Mouse (Mus musculus): Measurements from ENCODE around the gene Pip4k2c. TPM values are rescaled to one million over a fixed set of nuclear protein-coding genes. Genes with fewer than 3 reads are reported as not detected.

Pip4k2c gene
- polyA plus RNA-seq, 1 experiment: 36.7 TPM

DNA sequence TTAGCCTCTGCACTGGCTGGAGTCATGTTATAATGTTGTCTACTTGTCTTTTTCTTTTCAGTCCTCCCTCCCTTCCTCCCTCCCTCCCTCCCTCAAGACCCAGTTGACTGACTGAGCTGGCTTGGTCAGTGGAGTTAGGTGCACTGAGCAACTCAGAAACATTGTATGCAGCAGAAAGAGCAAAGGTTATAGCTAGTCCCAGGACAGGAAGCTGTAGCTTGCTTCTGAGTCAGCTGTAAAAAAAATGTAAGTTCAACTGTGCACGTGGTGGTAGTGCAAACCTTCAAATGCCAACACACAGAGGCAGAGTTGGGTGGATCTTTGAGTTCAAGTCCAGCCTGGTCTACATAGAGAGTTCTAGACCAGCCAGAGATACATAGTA lies 3.0 kb upstream of the Pip4k2c start:
- Histone ChIP-seq H3K4me3 (ENCODE audit: low read depth, low read length) (no peak overlapping the region), H3K4me1 (ENCODE audit: control insufficient read depth, insufficient read depth, low read length) (peaks cover 6% of the 10 kb centered on the region), H3K9me3 (replicated peaks; ENCODE audit: control insufficient read depth, insufficient read depth, low read length, poor library complexity, severe bottlenecking) (no peaks in the 10 kb centered on the region), H3K9ac (ENCODE audit: low read depth, poor library complexity, severe bottlenecking) (no peak overlapping the region), H3K36me3 (ENCODE audit: control insufficient read depth, insufficient read depth, low read length, poor library complexity, severe bottlenecking) (no peaks in the 10 kb centered on the region), H3K27ac (ENCODE audit: insufficient read depth, low read length) (no peak overlapping the region), H3K27me3 (ENCODE audit: control insufficient read depth, insufficient read depth, low read length, poor library complexity, severe bottlenecking) (no peaks in the 10 kb centered on the region)
- TF ChIP-seq EP300 (IDR thresholded peaks at IDR 0.05; ENCODE audit: insufficient read depth, low read depth, low read length) (no peak), POLR2A (IDR thresholded peaks at IDR 0.05; ENCODE audit: insufficient read depth, low read length) (no peak), CTCF (IDR thresholded peaks at IDR 0.05; ENCODE audit: low read depth, low read length) (no peak)

DNA sequence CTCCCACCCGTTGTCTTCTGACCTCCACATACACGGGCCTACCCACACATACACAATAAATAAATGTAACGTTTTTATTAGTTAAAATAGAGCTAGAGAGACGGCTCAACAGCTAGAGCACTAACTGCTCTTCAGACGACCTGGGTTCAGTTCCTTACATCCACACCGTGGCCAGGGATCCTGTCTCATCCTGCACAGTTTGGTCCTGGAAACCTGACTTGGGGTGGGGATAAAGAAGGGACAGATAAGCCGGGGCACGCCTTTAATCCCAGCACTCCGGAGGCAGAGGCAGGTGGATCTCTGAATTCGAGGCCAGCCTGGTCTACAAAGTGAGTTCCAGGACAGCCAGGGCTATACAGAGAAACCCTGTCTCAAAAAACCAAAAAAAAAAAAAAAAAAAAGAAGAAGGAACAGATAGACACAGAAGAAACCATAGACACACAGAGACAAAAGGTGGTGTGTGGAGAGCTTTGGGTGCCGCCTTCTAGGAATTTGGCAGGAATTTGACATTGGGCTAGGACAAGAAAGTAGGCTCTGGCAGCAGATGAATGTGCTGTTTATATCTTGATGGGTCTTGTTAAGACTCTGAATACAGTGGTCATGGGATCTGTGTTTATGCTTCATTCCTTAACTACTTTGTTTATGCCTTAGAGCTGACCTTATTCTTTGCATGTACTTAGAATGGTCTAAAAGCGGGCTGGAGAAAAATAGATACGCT lies 2.5 kb upstream of the Pip4k2c start:
- H3K27ac ChIP-seq (ENCODE audit: insufficient read depth, low read length): peak overlapping the region; percentile 22; the same call in 1 of the 2 replicates
- no peak overlapping the region for H3K9ac ChIP-seq (ENCODE audit: low read depth, poor library complexity, severe bottlenecking)
- H3K27me3 ChIP-seq (ENCODE audit: control insufficient read depth, insufficient read depth, low read length, poor library complexity, severe bottlenecking): no peaks in the 10 kb centered on the region
- no peaks in the 10 kb centered on the region for H3K9me3 ChIP-seq (replicated peaks; ENCODE audit: control insufficient read depth, insufficient read depth, low read length, poor library complexity, severe bottlenecking)
- H3K4me1 ChIP-seq (ENCODE audit: control insufficient read depth, insufficient read depth, low read length): peaks cover 6% of the 10 kb centered on the region
- no peak for TF ChIP-seq CTCF (IDR thresholded peaks at IDR 0.05; ENCODE audit: low read depth, low read length)
- no peak for TF ChIP-seq POLR2A (IDR thresholded peaks at IDR 0.05; ENCODE audit: insufficient read depth, low read length)
- TF ChIP-seq EP300 (IDR thresholded peaks at IDR 0.05; ENCODE audit: insufficient read depth, low read depth, low read length): no peak
- no peaks in the 10 kb centered on the region for H3K36me3 ChIP-seq (ENCODE audit: control insufficient read depth, insufficient read depth, low read length, poor library complexity, severe bottlenecking)
- no peak overlapping the region for H3K4me3 ChIP-seq (ENCODE audit: low read depth, low read length)

DNA sequence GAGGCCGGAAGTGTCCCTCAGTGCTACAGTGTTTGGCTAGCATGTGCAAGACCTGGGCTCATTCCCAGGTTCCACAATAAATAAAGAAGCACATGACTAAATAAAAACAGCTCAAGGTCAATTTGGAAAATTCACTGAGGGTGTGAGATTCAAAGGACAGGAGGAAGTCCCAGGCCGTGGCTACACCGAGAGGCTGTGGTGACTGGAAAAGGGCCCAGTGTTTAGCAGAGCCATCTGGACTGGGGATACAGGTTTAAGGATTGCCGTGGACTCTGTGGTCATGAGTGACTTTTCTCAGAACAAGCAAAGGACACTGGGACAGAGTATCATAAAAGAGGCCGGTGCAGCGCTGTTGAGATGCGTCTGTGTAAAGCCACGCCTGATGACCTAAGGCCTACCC lies 1.9 kb upstream of the Pip4k2c start:
- TF ChIP-seq CTCF (IDR thresholded peaks at IDR 0.05; ENCODE audit: low read depth, low read length) (no peak), EP300 (IDR thresholded peaks at IDR 0.05; ENCODE audit: insufficient read depth, low read depth, low read length) (no peak), POLR2A (IDR thresholded peaks at IDR 0.05; ENCODE audit: insufficient read depth, low read length) (no peak)

DNA sequence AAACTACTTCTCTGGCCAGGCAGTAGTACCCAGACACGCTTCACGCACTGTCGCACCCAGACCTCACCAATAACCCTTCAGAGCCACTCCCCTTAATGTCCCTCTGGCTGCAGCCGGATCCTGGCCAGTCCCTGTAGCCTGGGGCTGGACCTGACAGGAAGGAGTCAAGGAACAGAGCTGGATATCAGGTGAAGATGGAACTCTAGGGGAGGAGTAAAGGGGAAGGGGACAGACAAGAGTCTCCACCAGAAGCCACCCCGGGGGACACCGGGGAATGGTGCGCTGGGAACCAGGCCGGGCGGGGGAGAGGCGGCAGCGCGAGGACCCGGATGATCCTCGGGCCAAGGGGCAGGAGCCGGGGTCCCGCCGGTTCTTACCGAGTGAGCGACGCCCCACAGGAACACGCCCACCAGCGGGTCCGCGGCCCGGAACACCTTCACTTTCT lies 402 bp downstream of the Pip4k2c start:
- H3K27ac ChIP-seq (ENCODE audit: insufficient read depth, low read length): no peak overlapping the region
- peaks cover 6% of the 10 kb centered on the region for H3K4me1 ChIP-seq (ENCODE audit: control insufficient read depth, insufficient read depth, low read length)
- peak overlapping the region; percentile 82 for H3K9ac ChIP-seq (ENCODE audit: low read depth, poor library complexity, severe bottlenecking)
- peaks cover 8% of the 10 kb centered on the region; the same call in 1 of the 2 replicates for H3K36me3 ChIP-seq (ENCODE audit: control insufficient read depth, insufficient read depth, low read length, poor library complexity, severe bottlenecking)
- no peaks in the 10 kb centered on the region for H3K27me3 ChIP-seq (ENCODE audit: control insufficient read depth, insufficient read depth, low read length, poor library complexity, severe bottlenecking)
- H3K4me3 ChIP-seq (ENCODE audit: low read depth, low read length): peak overlapping the region; percentile 82
- TF ChIP-seq CTCF (IDR thresholded peaks at IDR 0.05; ENCODE audit: low read depth, low read length): no peak
- no peak for TF ChIP-seq EP300 (IDR thresholded peaks at IDR 0.05; ENCODE audit: insufficient read depth, low read depth, low read length)
- no peak for TF ChIP-seq POLR2A (IDR thresholded peaks at IDR 0.05; ENCODE audit: insufficient read depth, low read length)
- no peaks in the 10 kb centered on the region for H3K9me3 ChIP-seq (replicated peaks; ENCODE audit: control insufficient read depth, insufficient read depth, low read length, poor library complexity, severe bottlenecking)

More for the DNA sequence above, 1.9 kb upstream of the Pip4k2c start:
- H3K36me3 ChIP-seq (ENCODE audit: control insufficient read depth, insufficient read depth, low read length, poor library complexity, severe bottlenecking): peaks cover 2% of the 10 kb centered on the region; the same call in 1 of the 2 replicates
- no peaks in the 10 kb centered on the region for H3K27me3 ChIP-seq (ENCODE audit: control insufficient read depth, insufficient read depth, low read length, poor library complexity, severe bottlenecking)
- H3K4me3 ChIP-seq (ENCODE audit: low read depth, low read length): no peak overlapping the region
- H3K9me3 ChIP-seq (replicated peaks; ENCODE audit: control insufficient read depth, insufficient read depth, low read length, poor library complexity, severe bottlenecking): no peaks in the 10 kb centered on the region
- H3K9ac ChIP-seq (ENCODE audit: low read depth, poor library complexity, severe bottlenecking): no peak overlapping the region
- peaks cover 6% of the 10 kb centered on the region for H3K4me1 ChIP-seq (ENCODE audit: control insufficient read depth, insufficient read depth, low read length)
- H3K27ac ChIP-seq (ENCODE audit: insufficient read depth, low read length): peak overlapping the region; percentile 22; the same call in 1 of the 2 replicates

DNA sequence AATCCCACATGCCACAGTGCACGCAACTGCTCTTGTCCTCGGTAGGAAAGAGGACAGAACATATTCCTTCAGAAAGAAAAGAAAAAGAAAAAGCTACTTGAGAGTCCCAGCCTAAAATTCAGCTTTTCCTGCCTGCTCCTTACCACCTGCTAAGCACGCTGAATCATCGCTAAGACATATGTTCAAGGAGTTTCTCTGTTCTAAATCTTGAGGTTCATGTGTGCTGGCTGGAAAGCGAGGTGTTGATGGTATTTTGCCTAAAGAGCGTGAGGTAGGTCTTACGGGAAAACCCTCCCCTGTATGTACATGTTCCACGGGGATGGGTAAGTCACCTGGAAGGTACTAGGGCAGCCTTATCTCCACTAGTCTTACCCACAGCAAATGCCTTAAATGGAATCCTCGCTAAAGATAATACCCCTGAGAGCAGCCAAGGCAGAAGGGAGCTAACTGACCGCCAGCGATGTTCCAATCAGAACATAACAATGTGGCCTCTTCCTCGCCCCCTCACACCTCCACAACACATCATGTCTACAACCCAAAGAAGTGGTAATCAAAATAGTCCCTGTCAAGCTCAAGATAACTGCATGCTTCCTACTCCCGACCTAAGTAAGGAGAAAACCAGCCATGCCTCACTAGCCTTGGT lies 1.3 kb downstream of the Pip4k2c start:
- peak overlapping the region; percentile 82 for H3K4me3 ChIP-seq (ENCODE audit: low read depth, low read length)

DNA sequence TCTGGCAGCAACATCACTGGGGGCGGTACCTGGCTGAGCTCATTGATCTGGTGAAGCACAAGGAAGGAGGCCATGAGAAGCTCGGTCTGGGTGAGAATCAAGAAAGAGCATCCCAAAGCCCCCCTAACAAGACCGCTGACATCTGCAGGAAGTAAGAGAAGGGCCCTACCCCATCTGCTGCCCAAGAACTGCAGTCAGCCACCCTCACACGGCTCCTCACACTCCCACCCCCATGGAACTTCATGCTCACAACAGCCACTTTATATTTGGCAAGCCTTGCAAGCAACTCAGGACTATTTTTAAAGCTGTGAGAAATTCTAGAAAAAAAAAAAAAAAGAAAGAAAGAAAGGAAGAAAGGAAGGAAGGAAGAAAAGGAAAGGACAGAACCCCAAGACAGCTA lies 2.5 kb downstream of the Pip4k2c start:
- Histone ChIP-seq H3K9ac (ENCODE audit: low read depth, poor library complexity, severe bottlenecking) (no peak overlapping the region), H3K27ac (ENCODE audit: insufficient read depth, low read length) (no peak overlapping the region), H3K27me3 (ENCODE audit: control insufficient read depth, insufficient read depth, low read length, poor library complexity, severe bottlenecking) (no peaks in the 10 kb centered on the region), H3K4me3 (ENCODE audit: low read depth, low read length) (no peak overlapping the region), H3K9me3 (replicated peaks; ENCODE audit: control insufficient read depth, insufficient read depth, low read length, poor library complexity, severe bottlenecking) (no peaks in the 10 kb centered on the region), H3K36me3 (ENCODE audit: control insufficient read depth, insufficient read depth, low read length, poor library complexity, severe bottlenecking) (peaks cover 20% of the 10 kb centered on the region), H3K4me1 (ENCODE audit: control insufficient read depth, insufficient read depth, low read length) (peaks cover 4% of the 10 kb centered on the region)
- no peak for TF ChIP-seq POLR2A (IDR thresholded peaks at IDR 0.05; ENCODE audit: insufficient read depth, low read length)
- TF ChIP-seq EP300 (IDR thresholded peaks at IDR 0.05; ENCODE audit: insufficient read depth, low read depth, low read length): no peak
- no peak for TF ChIP-seq CTCF (IDR thresholded peaks at IDR 0.05; ENCODE audit: low read depth, low read length)

More for the DNA sequence above, 1.3 kb downstream of the Pip4k2c start:
- H3K9me3 ChIP-seq (replicated peaks; ENCODE audit: control insufficient read depth, insufficient read depth, low read length, poor library complexity, severe bottlenecking): no peaks in the 10 kb centered on the region
- no peak for TF ChIP-seq CTCF (IDR thresholded peaks at IDR 0.05; ENCODE audit: low read depth, low read length)
- TF ChIP-seq POLR2A (IDR thresholded peaks at IDR 0.05; ENCODE audit: insufficient read depth, low read length): no peak
- TF ChIP-seq EP300 (IDR thresholded peaks at IDR 0.05; ENCODE audit: insufficient read depth, low read depth, low read length): no peak
- H3K36me3 ChIP-seq (ENCODE audit: control insufficient read depth, insufficient read depth, low read length, poor library complexity, severe bottlenecking): peaks cover 16% of the 10 kb centered on the region
- H3K9ac ChIP-seq (ENCODE audit: low read depth, poor library complexity, severe bottlenecking): peak overlapping the region; percentile 82
- H3K27ac ChIP-seq (ENCODE audit: insufficient read depth, low read length): no peak overlapping the region
- no peaks in the 10 kb centered on the region for H3K27me3 ChIP-seq (ENCODE audit: control insufficient read depth, insufficient read depth, low read length, poor library complexity, severe bottlenecking)
- H3K4me1 ChIP-seq (ENCODE audit: control insufficient read depth, insufficient read depth, low read length): peaks cover 6% of the 10 kb centered on the region
